Mouse (Mus musculus): Measurements from ENCODE around the gene Ugt1a6b. TPM values are rescaled to one million over a fixed set of nuclear protein-coding genes. Genes with fewer than 3 reads are reported as not detected.

Gene Ugt1a6b
- polyA plus RNA-seq, 1 experiment from 2014 or later = not detected

DNA sequence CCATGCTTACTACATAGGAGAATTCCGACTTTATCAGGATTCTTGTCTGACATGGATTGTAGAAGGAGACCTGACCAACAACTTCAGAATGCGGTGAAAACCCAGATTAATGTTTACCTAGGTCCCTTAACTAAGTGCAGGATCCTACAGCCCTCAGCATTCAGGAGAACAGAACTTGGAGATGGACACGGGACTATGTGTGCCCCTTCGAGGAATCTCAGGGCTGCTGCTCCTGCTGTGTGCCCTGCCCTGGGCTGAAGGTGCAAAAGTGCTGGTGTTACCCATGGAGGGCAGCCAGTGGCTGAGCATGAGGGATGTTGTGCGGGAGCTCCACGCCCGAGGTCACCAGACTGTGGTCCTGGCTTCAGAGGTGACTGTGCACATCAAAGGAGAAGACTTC lies 97.4 kb downstream of the Ugt1a6b start, which contains the start of gene Ugt1a2:
TSS of gene Ugt1a2 (plus strand) at position 146 of the 400 bp plus-strand sequence.
- 71% methylated on average over 7 of the region's 7 CpGs for WGBS
- H3K4me3 ChIP-seq (ENCODE audit: low read length) = no peak within 1 kb of the TSS
- H3K27me3 ChIP-seq (ENCODE audit: control insufficient read depth, insufficient read depth, low read length) = no peaks in the 10 kb centered on the region
- H3K27ac ChIP-seq (ENCODE audit: low read depth, low read length) = no peak within 1 kb of the TSS
- H3K4me1 ChIP-seq (ENCODE audit: control insufficient read depth, insufficient read depth, low read length) = no peaks in the 10 kb centered on the region
- H3K9ac ChIP-seq (ENCODE audit: low read depth, low read length) = no peak within 1 kb of the TSS; the same call in 1 of the 2 replicates
- no peaks in the 10 kb centered on the region for H3K36me3 ChIP-seq (ENCODE audit: control insufficient read depth, insufficient read depth, low read length)
- no peak for ATAC-seq (ENCODE audit: low FRiP score, low TSS enrichment)
- no peaks in the 10 kb centered on the region; the same call in 1 of the 2 replicates for H3K9me3 ChIP-seq (ENCODE audit: control insufficient read depth, low read length)
- H3K4me2 ChIP-seq (replicated peaks; ENCODE audit: low read depth, low read length) = no peak within 1 kb of the TSS

DNA sequence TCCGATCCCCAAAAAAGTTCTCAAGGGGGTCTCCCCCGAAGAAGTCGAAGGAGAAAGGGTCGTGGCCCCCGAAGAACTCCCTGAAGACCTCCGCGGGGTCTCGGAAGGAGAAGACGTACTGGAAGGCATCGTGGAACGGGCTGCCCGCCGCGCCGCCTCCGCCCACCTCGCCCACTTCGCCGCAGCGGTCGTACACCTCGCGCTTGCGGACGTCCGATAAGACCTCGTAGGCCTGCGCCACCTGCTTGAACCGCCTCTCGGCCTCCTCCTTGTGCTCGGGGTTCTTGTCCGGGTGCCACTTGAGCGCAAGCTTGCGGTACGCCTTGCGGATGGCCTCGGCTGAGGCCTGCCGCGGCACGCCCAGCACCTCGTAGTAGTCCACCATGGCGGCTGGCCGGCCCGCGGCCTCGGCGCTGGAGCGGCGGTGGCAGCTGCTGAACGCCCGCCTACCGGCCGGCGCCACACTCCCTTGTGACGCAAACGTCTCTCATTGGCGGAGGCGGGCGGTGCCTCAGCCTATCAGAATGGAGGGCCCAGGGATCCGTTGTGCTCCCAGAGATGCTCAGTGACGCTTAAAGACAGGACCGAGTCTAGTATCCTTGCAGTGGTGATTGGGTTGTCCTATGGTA lies 102.4 kb downstream of the Ugt1a6b start, which contains the start of gene Dnajb3:
TSS of gene Dnajb3 (minus strand) at position 489 of the 629 bp plus-strand sequence.
- peak; percentile 98 for ATAC-seq (ENCODE audit: low FRiP score, low TSS enrichment)
- H3K4me1 ChIP-seq (ENCODE audit: control insufficient read depth, insufficient read depth, low read length) = no peaks in the 10 kb centered on the region
- peak within 1 kb of the TSS; percentile 65 for H3K9ac ChIP-seq (ENCODE audit: low read depth, low read length)
- H3K27ac ChIP-seq (ENCODE audit: low read depth, low read length) = no peak within 1 kb of the TSS
- no peaks in the 10 kb centered on the region for H3K27me3 ChIP-seq (ENCODE audit: control insufficient read depth, insufficient read depth, low read length)
- WGBS = 7% methylated on average over 62 of the region's 62 CpGs
- H3K4me3 ChIP-seq (ENCODE audit: low read length) = peak within 1 kb of the TSS; percentile 41
- H3K9me3 ChIP-seq (ENCODE audit: control insufficient read depth, low read length) = no peaks in the 10 kb centered on the region; the same call in 1 of the 2 replicates
- peak within 1 kb of the TSS; percentile 73 for H3K4me2 ChIP-seq (replicated peaks; ENCODE audit: low read depth, low read length)
- no peaks in the 10 kb centered on the region for H3K36me3 ChIP-seq (ENCODE audit: control insufficient read depth, insufficient read depth, low read length)

DNA sequence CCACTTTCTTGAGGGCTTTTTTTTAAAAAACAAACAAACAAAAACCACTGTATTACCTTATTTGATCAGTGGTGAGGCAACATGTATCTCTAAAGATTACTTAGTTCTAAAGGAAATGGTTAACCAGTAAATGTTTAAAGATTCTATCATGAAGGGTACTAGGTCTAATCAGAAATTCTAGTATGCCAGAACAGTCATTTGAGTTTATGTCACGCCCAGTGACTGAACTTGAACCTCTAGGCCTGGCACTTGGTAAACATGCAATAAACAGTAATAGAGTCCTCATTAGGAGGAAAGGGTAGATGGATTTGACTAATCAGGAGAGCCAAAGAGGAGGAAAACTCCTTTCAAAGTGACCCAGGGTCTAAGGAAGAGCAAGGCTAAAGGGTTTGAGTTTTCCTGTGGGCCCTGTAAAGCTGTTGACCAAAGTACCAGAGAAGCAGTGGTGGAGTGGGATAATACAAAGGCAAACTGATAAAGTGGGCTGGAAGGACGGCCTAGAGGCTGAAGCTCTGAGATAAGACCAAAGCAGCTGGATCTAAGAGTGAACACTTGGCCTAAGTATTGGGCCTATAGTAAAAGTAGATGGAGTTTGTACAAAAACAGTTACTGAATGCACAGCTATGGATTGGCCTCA lies 103.9 kb downstream of the Ugt1a6b start:
- Histone ChIP-seq H3K9ac (ENCODE audit: low read depth, low read length) (no peak overlapping the region), H3K4me1 (ENCODE audit: control insufficient read depth, insufficient read depth, low read length) (no peaks in the 10 kb centered on the region), H3K27me3 (ENCODE audit: control insufficient read depth, insufficient read depth, low read length) (no peaks in the 10 kb centered on the region), H3K4me2 (replicated peaks; ENCODE audit: low read depth, low read length) (no peak overlapping the region), H3K4me3 (ENCODE audit: low read length) (no peak overlapping the region), H3K27ac (ENCODE audit: low read depth, low read length) (no peak overlapping the region), H3K36me3 (ENCODE audit: control insufficient read depth, insufficient read depth, low read length) (no peaks in the 10 kb centered on the region), H3K9me3 (ENCODE audit: control insufficient read depth, low read length) (peaks cover 8% of the 10 kb centered on the region)
- no peak for ATAC-seq (ENCODE audit: low FRiP score, low TSS enrichment)
- WGBS = 82% methylated on average over 2 of the region's 2 CpGs

DNA sequence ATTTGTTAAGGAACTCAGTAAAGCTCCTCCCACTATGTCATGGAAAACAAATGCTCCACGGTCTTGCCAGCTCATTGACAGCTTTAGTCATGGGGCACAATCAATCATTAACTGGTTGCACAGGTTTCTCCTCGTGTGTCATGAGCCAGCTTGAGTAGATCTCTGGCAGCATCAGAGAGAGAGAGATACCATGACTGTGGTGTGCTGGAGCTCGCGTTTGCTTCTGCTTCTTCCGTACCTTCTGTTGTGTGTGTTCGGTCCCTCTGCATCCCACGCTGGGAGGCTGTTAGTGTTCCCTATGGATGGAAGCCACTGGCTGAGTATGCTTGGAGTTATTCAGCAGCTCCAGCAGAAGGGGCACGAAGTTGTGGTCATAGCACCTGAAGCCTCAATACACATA lies 108.8 kb downstream of the Ugt1a6b start, which contains the start of gene Ugt1a1:
TSS of gene Ugt1a1 (plus strand) at position 148 of the 400 bp plus-strand sequence.
- H3K36me3 ChIP-seq (ENCODE audit: control insufficient read depth, insufficient read depth, low read length) = no peaks in the 10 kb centered on the region
- H3K4me1 ChIP-seq (ENCODE audit: control insufficient read depth, insufficient read depth, low read length) = no peaks in the 10 kb centered on the region
- no peaks in the 10 kb centered on the region for H3K27me3 ChIP-seq (ENCODE audit: control insufficient read depth, insufficient read depth, low read length)
- peak; percentile 21; the same call in 1 of the 2 replicates for ATAC-seq (ENCODE audit: low FRiP score, low TSS enrichment)
- H3K9me3 ChIP-seq (ENCODE audit: control insufficient read depth, low read length) = peaks cover 52% of the 10 kb centered on the region
- 68% methylated on average over 8 of the region's 8 CpGs for WGBS
- H3K9ac ChIP-seq (ENCODE audit: low read depth, low read length) = no peak within 1 kb of the TSS
- H3K4me2 ChIP-seq (replicated peaks; ENCODE audit: low read depth, low read length) = no peak within 1 kb of the TSS
- H3K4me3 ChIP-seq (ENCODE audit: low read length) = no peak within 1 kb of the TSS
- no peak within 1 kb of the TSS for H3K27ac ChIP-seq (ENCODE audit: low read depth, low read length)

DNA sequence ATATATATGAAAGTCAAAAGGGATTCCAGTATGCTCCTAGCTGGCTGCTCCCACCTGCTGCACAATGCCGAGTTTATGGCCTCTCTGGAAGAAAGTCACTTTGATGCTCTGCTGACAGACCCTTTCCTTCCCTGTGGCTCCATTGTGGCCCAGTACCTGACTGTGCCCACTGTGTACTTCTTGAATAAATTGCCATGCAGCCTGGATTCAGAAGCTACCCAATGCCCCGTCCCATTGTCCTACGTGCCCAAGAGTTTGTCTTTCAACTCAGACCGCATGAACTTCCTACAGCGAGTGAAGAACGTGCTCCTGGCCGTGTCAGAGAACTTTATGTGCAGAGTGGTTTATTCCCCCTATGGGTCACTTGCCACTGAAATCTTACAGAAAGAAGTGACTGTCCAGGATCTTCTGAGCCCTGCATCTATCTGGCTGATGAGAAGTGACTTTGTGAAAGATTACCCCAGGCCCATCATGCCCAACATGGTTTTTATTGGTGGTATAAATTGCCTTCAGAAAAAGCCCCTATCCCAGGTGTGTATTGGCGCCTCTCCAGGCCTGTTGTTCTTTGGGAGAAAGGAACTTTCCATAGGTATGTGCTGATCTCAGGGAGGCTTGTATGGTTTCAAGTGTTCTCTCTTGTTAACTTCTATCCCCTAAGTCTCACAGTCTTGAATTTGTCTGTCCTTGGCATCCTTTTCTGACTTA lies 109.4 kb downstream of the Ugt1a6b start:
- H3K27me3 ChIP-seq (ENCODE audit: control insufficient read depth, insufficient read depth, low read length) = no peaks in the 10 kb centered on the region
- ATAC-seq (ENCODE audit: low FRiP score, low TSS enrichment) = peak; percentile 40; the same call in 1 of the 2 replicates
- no peak overlapping the region for H3K4me2 ChIP-seq (replicated peaks; ENCODE audit: low read depth, low read length)
- H3K4me3 ChIP-seq (ENCODE audit: low read length) = no peak overlapping the region
- H3K9me3 ChIP-seq (ENCODE audit: control insufficient read depth, low read length) = peaks cover 58% of the 10 kb centered on the region
- 61% methylated on average over 8 of the region's 8 CpGs for WGBS
- H3K9ac ChIP-seq (ENCODE audit: low read depth, low read length) = no peak overlapping the region
- no peaks in the 10 kb centered on the region for H3K4me1 ChIP-seq (ENCODE audit: control insufficient read depth, insufficient read depth, low read length)
- no peaks in the 10 kb centered on the region for H3K36me3 ChIP-seq (ENCODE audit: control insufficient read depth, insufficient read depth, low read length)
- no peak overlapping the region for H3K27ac ChIP-seq (ENCODE audit: low read depth, low read length)

DNA sequence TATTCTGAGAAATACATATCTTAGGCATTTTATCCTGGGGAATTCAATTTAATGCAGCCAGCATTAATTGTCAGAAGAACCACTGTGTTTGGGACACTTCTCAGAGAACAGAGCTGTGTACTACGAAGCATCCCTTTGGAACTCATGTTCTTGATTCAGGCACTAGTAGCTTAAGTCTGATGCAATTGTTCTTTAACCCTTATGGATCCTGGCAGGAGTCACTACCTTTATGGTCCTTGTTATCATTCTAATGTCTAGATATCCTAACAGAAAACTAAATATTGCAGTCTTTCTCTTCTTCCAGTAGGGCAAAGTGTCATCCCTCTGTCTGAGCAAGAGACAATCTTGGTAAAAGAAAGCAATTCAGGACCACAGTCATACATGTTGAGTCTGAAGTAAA lies 110.0 kb downstream of the Ugt1a6b start:
- H3K9me3 ChIP-seq (ENCODE audit: control insufficient read depth, low read length) = peaks cover 60% of the 10 kb centered on the region
- H3K4me2 ChIP-seq (replicated peaks; ENCODE audit: low read depth, low read length) = no peak overlapping the region
- ATAC-seq (ENCODE audit: low FRiP score, low TSS enrichment) = no peak
- no peak overlapping the region for H3K27ac ChIP-seq (ENCODE audit: low read depth, low read length)
- H3K4me3 ChIP-seq (ENCODE audit: low read length) = no peak overlapping the region
- H3K9ac ChIP-seq (ENCODE audit: low read depth, low read length) = no peak overlapping the region
- no peaks in the 10 kb centered on the region for H3K36me3 ChIP-seq (ENCODE audit: control insufficient read depth, insufficient read depth, low read length)
- H3K27me3 ChIP-seq (ENCODE audit: control insufficient read depth, insufficient read depth, low read length) = no peaks in the 10 kb centered on the region
- 84% methylated on average over 1 of the region's 1 CpGs for WGBS
- H3K4me1 ChIP-seq (ENCODE audit: control insufficient read depth, insufficient read depth, low read length) = no peaks in the 10 kb centered on the region

DNA sequence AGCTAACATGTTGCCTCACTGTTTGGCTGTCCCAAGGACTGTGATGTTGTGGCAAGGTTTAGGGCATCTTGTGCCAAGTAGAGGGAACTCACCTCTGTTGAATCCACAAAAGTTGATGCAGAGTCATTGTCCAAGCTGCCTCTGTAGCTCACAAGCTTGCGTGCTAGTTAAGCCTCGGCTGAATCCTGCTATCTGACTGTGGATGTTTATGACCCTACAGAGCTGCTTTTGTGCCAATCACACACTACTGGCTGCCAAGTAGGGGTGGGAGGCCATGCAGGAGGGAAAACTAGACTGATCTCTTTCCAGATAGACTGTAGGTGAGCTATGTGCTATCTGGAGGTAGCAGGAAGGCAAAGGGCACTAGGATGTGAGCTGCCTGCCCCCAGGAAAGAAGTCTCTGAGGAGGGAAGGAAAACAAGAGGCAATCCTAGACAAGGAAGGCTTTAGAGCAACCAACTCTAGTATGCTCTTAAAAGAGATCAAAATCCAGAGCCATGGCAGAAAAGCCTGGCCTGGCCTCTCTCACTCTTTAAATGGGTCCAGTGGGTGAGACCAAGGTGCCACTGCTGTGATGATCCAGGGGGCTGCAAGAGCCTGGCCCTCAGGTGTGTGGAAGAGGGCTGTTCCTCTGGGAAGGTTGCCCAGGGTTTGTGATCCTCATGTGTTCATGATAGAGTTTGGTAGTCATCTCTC lies 110.9 kb downstream of the Ugt1a6b start:
- no peak for ATAC-seq (ENCODE audit: low FRiP score, low TSS enrichment)
- 76% methylated on average over 2 of the region's 2 CpGs for WGBS

DNA sequence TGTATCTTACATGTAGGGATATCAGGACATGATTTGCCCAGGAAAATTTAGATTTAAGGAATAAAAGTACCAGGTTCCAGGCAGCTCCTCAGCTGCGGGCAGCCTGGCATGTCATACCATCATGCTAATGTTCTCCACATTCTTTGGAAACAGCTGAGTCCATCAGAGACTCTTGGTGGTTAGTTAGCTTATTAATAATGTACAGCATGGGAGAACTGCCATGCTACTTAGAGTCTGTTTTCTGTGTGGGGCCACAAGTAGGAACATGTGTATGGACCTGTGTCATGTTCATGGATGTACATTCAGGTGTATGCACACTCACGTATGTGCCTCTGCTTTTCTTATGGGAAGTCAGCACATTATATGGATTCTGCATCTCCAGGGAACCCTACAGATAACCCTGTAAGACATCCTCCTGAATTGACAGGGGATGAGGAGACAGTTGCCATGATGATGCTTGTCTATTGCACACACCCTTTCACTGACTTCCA lies 111.5 kb downstream of the Ugt1a6b start:
- Histone ChIP-seq H3K9ac (ENCODE audit: low read depth, low read length) (no peak overlapping the region), H3K36me3 (ENCODE audit: control insufficient read depth, insufficient read depth, low read length) (no peaks in the 10 kb centered on the region), H3K27me3 (ENCODE audit: control insufficient read depth, insufficient read depth, low read length) (no peaks in the 10 kb centered on the region), H3K4me3 (ENCODE audit: low read length) (no peak overlapping the region), H3K9me3 (ENCODE audit: control insufficient read depth, low read length) (peaks cover 60% of the 10 kb centered on the region), H3K4me1 (ENCODE audit: control insufficient read depth, insufficient read depth, low read length) (no peaks in the 10 kb centered on the region), H3K27ac (ENCODE audit: low read depth, low read length) (no peak overlapping the region), H3K4me2 (replicated peaks; ENCODE audit: low read depth, low read length) (no peak overlapping the region)
- ATAC-seq (ENCODE audit: low FRiP score, low TSS enrichment) = no peak
- 83% methylated on average over 2 of the region's 2 CpGs for WGBS

More for the DNA sequence above, 110.9 kb downstream of the Ugt1a6b start:
- no peaks in the 10 kb centered on the region for H3K4me1 ChIP-seq (ENCODE audit: control insufficient read depth, insufficient read depth, low read length)
- H3K9ac ChIP-seq (ENCODE audit: low read depth, low read length) = no peak overlapping the region
- H3K27ac ChIP-seq (ENCODE audit: low read depth, low read length) = no peak overlapping the region
- H3K4me3 ChIP-seq (ENCODE audit: low read length) = no peak overlapping the region
- H3K36me3 ChIP-seq (ENCODE audit: control insufficient read depth, insufficient read depth, low read length) = no peaks in the 10 kb centered on the region
- H3K27me3 ChIP-seq (ENCODE audit: control insufficient read depth, insufficient read depth, low read length) = no peaks in the 10 kb centered on the region
- no peak overlapping the region for H3K4me2 ChIP-seq (replicated peaks; ENCODE audit: low read depth, low read length)
- peaks cover 60% of the 10 kb centered on the region for H3K9me3 ChIP-seq (ENCODE audit: control insufficient read depth, low read length)
